Mouse (Mus musculus) limb, embryonic 11.5 days (tissue): ENCODE measurements at regions not wholly inside any gene's neighbourhood (a gene's known extent, or its start where the extent isn't known, plus 50 kb on each side); places are given as distances from the start of the nearest gene placed in this dataset.

Source experiments
- ATAC-seq: fragments of 200-750 bp; cut with Nextera tagmentation; 2 replicates; pipeline ENCODE4 v1.8.0; 2017; ENCODE audit warnings: low read depth; ENCODE audit not compliant: insufficient number of reproducible peaks, low FRiP score, low TSS enrichment
- DNase-seq: peaks from one replicate; pipeline ENCODE4 v3.0.0-alpha.2; 2015; ENCODE audit warnings: low spot score
- H3K27ac ChIP-seq: fragments of 300-500 bp; sonication (generic); replicated peaks from 2 replicates; pipeline ENCODE4 v1.5.1; 2014; ENCODE audit warnings: low read depth, mild to moderate bottlenecking, low read length
- H3K27me3 ChIP-seq: fragments of 300-500 bp; sonication (generic); 2 replicates; pipeline ENCODE4 v1.6.1; 2014; ENCODE audit warnings: mild to moderate bottlenecking, low read length, mixed read lengths; ENCODE audit not compliant: control insufficient read depth, insufficient read depth
- H3K36me3 ChIP-seq: fragments of 300-500 bp; sonication (generic); 2 replicates; pipeline ENCODE4 v1.6.1; 2014; ENCODE audit warnings: mild to moderate bottlenecking, low read length, moderate library complexity, mixed read lengths; ENCODE audit not compliant: control insufficient read depth, insufficient read depth
- H3K4me1 ChIP-seq: fragments of 300-500 bp; sonication (generic); 2 replicates; pipeline ENCODE4 v1.6.1; 2014; ENCODE audit warnings: low read length, mixed read lengths; ENCODE audit not compliant: control insufficient read depth, insufficient read depth
- H3K4me2 ChIP-seq: fragments of 300-500 bp; sonication (generic); 2 replicates; pipeline ENCODE4 v1.6.1; 2014; ENCODE audit warnings: low read depth, mild to moderate bottlenecking, moderate library complexity; ENCODE audit not compliant: severe bottlenecking
- H3K4me3 ChIP-seq: fragments of 300-500 bp; sonication (generic); 2 replicates; pipeline ENCODE4 v1.5.1; 2014; ENCODE audit warnings: low read depth, low read length
- H3K9ac ChIP-seq: fragments of 300-500 bp; sonication (generic); 2 replicates; pipeline ENCODE4 v1.6.1; 2014; ENCODE audit warnings: mild to moderate bottlenecking, low read length
- H3K9me3 ChIP-seq: fragments of 300-500 bp; sonication (generic); 2 replicates; pipeline ENCODE4 v1.6.1; 2016; ENCODE audit warnings: low read length; ENCODE audit not compliant: control insufficient read depth
- WGBS: fragments of 180-500 bp; shearing (Covaris S2); extraction: QIAGEN DNeasy Blood & Tissue Kit; methylation state at CpG from one replicate; pipeline ENCODE4 v1.1.7; 2014; 5-methylcytosine and 5-hydroxymethylcytosine counted together

DNA sequence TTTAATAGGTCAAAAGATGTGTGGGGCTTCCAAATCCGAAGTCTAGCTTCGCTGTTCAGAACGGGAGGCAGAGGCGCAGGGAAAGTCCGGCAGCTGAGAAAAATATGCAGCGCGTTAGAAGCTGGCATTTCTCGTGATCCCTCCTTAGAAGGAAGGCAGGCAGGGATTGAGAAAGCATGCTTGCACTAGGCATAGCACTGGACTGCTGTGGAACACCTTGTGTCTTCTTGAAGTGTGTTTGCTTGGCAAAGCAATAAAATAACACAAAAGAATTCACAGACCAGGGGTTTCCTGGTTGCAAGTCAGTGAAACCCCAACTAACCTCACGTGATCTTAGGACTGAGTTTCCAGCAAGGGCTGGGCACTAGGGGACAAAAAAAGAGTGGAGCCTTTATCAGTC, 305.1 kb downstream of the Sox9 start:
- 82% methylated on average over 9 of the region's 9 CpGs for WGBS
- no peak overlapping the region for H3K27ac ChIP-seq
- no peaks in the 10 kb centered on the region for H3K9me3 ChIP-seq

DNA sequence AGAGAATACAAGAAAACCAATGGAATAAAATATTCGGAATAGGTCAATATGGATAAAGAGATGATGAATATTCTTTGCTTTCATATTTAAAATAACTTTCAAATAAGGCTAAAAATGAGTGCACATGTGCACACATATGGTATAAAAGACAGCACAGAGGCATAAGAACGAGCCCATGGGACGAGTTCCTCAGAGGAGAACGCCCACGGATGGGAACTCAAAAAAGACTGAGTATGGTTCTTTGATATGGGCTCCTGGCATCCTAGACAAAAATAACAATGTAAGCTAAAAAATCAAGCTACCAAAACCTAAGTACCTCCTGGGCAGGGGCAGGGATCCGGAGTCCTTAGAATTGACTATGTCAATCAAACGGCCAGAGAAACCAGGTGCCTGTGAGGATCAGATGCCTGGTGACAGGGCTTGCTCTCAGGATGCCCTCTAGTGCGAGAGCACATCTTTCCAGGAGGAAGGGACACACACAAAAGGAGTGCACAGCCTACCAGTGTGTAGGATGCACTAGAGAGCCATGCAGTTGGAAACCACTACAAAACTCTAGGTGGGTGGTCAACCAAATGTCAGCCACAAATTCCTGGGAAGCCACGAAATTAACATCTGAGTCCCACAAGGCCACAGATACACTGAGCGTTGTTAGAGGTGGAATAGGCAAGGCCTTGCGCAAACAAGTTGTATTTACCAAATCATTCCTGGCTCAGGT, 307.8 kb downstream of the Sox9 start:
- Histone ChIP-seq H3K9me3 (no peaks in the 10 kb centered on the region), H3K27ac (no peak overlapping the region), H3K27me3 (no peaks in the 10 kb centered on the region), H3K4me3 (no peak overlapping the region), H3K4me1 (peaks cover 3% of the 10 kb centered on the region; the same call in 1 of the 2 replicates), H3K36me3 (no peaks in the 10 kb centered on the region), H3K4me2 (no peak overlapping the region), H3K9ac (no peak overlapping the region)
- ATAC-seq (no peak), DNase-seq (no peak)
- 91% methylated on average over 11 of the region's 11 CpGs for WGBS

More for the DNA sequence above, 305.1 kb downstream of the Sox9 start:
- H3K36me3 ChIP-seq = no peaks in the 10 kb centered on the region
- H3K4me3 ChIP-seq = no peak overlapping the region
- H3K4me1 ChIP-seq = peaks cover 3% of the 10 kb centered on the region; the same call in 1 of the 2 replicates
- DNase-seq (no peak), ATAC-seq (no peak)
- H3K27me3 ChIP-seq = no peaks in the 10 kb centered on the region
- H3K9ac ChIP-seq = no peak overlapping the region
- H3K4me2 ChIP-seq = no peak overlapping the region

GRCm38 (mm10) chr11:113091901-113092568, 310.0 kb downstream of the Sox9 start:
- Histone ChIP-seq H3K4me1 (peaks cover 5% of the 10 kb centered on the region; the same call in 1 of the 2 replicates), H3K9me3 (no peaks in the 10 kb centered on the region), H3K27me3 (no peaks in the 10 kb centered on the region), H3K4me2 (no peak overlapping the region), H3K9ac (no peak overlapping the region), H3K36me3 (no peaks in the 10 kb centered on the region), H3K4me3 (no peak overlapping the region), H3K27ac (no peak overlapping the region)
- 79% methylated on average over 8 of the region's 8 CpGs for WGBS
- no peak for DNase-seq
- no peak for ATAC-seq

GRCm38 (mm10) chr11:113093895-113094445, 311.9 kb downstream of the Sox9 start:
- Histone ChIP-seq H3K4me2 (no peak overlapping the region), H3K4me3 (no peak overlapping the region), H3K27me3 (no peaks in the 10 kb centered on the region), H3K36me3 (no peaks in the 10 kb centered on the region), H3K9ac (no peak overlapping the region), H3K27ac (no peak overlapping the region), H3K9me3 (no peaks in the 10 kb centered on the region), H3K4me1 (peaks cover 6% of the 10 kb centered on the region; the same call in 1 of the 2 replicates)
- ATAC-seq (no peak), DNase-seq (no peak)
- 85% methylated on average over 13 of the region's 13 CpGs for WGBS

GRCm38 (mm10) chr11:113095625-113096024, 313.6 kb downstream of the Sox9 start:
- Histone ChIP-seq H3K9me3 (no peaks in the 10 kb centered on the region), H3K27ac (no peak overlapping the region), H3K4me1 (peaks cover 6% of the 10 kb centered on the region; the same call in 1 of the 2 replicates), H3K4me2 (no peak overlapping the region), H3K36me3 (no peaks in the 10 kb centered on the region), H3K9ac (no peak overlapping the region), H3K27me3 (no peaks in the 10 kb centered on the region), H3K4me3 (no peak overlapping the region)
- no peak for ATAC-seq
- WGBS = 75% methylated on average over 8 of the region's 8 CpGs
- no peak for DNase-seq

- WGBS = 64% methylated on average over 8 of the region's 8 CpGs
- Histone ChIP-seq H3K27me3 (no peaks in the 10 kb centered on the region), H3K4me1 (peaks cover 9% of the 10 kb centered on the region; the same call in 1 of the 2 replicates), H3K36me3 (no peaks in the 10 kb centered on the region), H3K9me3 (no peaks in the 10 kb centered on the region), H3K27ac (no peak overlapping the region), H3K9ac (no peak overlapping the region), H3K4me2 (no peak overlapping the region), H3K4me3 (no peak overlapping the region)
- ATAC-seq = no peak
- DNase-seq = no peak
Measured at GRCm38 (mm10) chr11:113096209-113096608, 314.2 kb downstream of the Sox9 start.

GRCm38 (mm10) chr11:113098360-113098759, 316.3 kb downstream of the Sox9 start:
- Histone ChIP-seq H3K9ac (no peak overlapping the region), H3K4me3 (no peak overlapping the region), H3K36me3 (no peaks in the 10 kb centered on the region), H3K9me3 (no peaks in the 10 kb centered on the region), H3K27me3 (no peaks in the 10 kb centered on the region), H3K27ac (no peak overlapping the region), H3K4me2 (no peak overlapping the region), H3K4me1 (peaks cover 5% of the 10 kb centered on the region; the same call in 1 of the 2 replicates)
- ATAC-seq = no peak
- 96% methylated on average over 2 of the region's 2 CpGs for WGBS
- no peak for DNase-seq

DNA sequence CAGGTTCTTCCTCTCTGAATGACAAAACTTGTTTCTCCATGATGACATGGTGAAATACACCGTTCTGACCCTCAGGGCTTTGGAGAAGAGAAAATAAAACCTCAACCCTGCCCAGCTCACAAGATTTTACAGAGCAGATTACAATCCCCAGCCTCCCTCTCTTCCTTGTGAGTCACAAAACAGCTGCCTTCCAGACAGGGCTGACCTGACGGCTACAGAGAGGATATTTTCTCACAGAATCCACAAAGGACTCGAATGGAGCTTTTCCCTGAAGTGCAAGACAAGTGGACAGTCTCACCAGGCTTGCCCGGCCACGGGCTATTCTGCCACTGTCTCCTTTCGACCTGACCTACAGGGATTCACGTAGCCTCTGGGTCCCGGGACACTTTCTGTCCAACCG, 318.8 kb downstream of the Sox9 start:
- Histone ChIP-seq H3K9ac (no peak overlapping the region), H3K4me1 (peaks cover 5% of the 10 kb centered on the region; the same call in 1 of the 2 replicates), H3K36me3 (no peaks in the 10 kb centered on the region), H3K4me2 (no peak overlapping the region), H3K4me3 (no peak overlapping the region), H3K9me3 (no peaks in the 10 kb centered on the region), H3K27ac (no peak overlapping the region), H3K27me3 (no peaks in the 10 kb centered on the region)
- DNase-seq (no peak), ATAC-seq (no peak)
- WGBS = 66% methylated on average over 9 of the region's 9 CpGs
